Mouse (Mus musculus) cerebellum, adult 8-10 months (tissue): ENCODE measurements at regions not wholly inside any gene's neighbourhood (a gene's known extent, or its start where the extent isn't known, plus 50 kb on each side); places are given as distances from the start of the nearest gene placed in this dataset.
A peak's percentile ranks its signal among the peaks of the same experiment; 100 is the strongest.
"Not testable (repeated sequence)": the region's sequence is repeated elsewhere in the genome, so short reads cannot be mapped to it uniquely, and the experiment has no call there.

Experiments used
- DNase-seq: peaks from one replicate; pipeline ENCODE4 v3.0.0; 2022

DNA sequence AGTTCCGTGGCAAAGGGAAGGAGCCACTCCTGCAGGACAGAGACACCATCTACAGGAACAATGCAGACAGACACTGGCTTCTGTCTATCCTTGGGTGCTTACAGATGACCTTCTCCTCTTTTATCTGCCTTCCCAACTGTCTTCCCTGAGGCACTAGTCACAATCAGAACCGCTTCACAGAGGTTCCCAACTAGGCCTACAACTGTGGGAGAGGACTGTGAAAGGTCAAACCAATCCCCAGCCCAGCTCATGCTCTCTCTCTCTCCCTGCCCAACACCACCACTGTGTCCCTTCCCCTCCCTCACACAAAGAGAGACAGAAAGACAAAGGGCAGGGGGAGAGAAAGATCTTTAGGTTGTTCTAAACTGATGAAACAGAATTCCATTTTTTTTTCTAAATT is 61.3 kb downstream of the Tmem17 start:
- no peak for DNase-seq

DNA sequence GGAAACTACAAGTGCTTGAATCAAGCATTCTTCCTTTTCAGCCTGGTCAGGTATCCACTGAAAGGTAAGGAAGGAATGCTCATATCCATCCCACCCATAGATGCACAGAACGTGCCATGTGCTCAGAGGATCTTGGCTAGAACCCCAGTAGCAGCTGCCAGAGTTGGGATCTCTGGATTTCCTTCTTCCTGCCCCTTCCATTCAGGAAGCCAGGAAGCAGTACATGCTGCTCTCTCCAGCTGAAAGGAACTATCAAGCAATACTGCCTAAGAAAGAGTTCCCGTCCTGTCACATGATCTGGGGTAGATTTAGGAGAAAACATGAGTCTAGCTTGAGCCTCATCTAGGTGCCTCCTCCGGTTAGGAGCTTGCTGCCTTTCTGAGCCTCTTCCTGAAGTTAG is 61.9 kb downstream of the Tmem17 start:
- no peak for DNase-seq

DNA sequence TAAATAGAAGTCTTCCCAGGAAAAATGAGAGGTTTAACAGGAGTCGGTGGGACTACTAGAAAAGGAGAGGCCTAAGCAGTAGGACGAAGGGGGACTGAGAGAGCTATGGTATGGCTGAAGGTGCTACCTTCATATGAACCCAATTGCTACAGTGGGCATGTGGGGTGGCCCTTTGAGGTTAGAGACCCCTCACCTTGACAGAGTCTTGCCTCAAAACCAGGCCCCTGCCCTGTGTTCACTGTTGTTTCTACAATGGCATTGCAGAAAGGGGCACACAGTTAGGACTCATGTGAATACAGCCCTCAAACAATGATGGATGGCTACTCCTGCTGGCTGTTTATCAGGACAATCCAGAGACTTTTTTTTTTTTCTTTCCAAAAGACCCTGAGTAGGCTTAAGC is 62.6 kb downstream of the Tmem17 start:
- DNase-seq = no peak

DNA sequence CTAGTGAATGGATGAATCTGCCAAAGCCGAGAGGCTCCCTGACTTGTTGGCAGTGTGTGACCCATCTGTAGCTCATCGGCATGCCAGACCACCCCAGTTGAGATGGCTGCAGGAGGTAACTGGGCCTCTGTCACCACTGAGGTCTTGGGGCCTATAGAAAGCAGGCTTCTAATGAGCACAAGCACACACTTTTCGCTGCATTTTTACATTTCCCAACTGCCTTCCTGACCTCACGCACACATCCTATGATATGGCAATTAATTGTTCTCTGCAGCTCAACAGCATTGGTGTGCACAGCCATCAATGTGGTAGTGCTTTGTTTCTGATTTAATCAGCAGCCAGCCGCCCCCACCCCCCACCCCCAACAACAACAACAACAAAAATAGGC is 72.2 kb downstream of the Tmem17 start:
- DNase-seq = no peak

DNA sequence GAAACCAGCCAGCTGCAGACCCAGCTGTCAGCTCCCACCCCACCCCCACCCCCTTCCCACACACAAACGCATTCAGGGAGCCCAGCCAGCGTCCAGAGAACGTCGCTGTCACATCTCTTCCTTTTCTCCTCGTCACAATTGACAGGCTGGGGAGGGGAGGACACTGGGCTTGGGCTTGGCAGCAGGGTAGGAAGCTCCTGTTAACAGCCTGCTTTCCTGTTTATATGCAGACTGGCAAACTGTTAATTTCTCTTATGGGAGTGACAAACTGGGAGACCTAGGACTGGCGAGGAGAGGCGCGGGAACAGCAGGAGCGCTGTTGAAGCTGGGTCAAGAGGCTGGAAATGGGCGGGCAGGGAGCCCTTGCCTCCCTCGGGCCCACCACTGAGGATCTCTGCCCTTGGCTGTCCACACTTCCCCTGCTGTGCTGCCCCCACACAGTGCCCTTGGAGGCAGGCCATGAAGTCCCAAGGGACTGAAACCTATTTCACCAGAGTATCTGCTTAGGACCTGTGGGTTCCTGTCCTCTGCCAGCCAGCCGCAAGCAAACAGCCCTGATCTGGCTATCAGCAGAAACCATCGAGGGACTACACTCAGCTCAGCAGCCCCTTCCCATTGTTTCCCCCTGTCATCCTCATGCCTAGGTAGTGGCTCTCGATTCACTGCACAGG is 72.7 kb downstream of the Tmem17 start:
- DNase-seq = no peak

DNA sequence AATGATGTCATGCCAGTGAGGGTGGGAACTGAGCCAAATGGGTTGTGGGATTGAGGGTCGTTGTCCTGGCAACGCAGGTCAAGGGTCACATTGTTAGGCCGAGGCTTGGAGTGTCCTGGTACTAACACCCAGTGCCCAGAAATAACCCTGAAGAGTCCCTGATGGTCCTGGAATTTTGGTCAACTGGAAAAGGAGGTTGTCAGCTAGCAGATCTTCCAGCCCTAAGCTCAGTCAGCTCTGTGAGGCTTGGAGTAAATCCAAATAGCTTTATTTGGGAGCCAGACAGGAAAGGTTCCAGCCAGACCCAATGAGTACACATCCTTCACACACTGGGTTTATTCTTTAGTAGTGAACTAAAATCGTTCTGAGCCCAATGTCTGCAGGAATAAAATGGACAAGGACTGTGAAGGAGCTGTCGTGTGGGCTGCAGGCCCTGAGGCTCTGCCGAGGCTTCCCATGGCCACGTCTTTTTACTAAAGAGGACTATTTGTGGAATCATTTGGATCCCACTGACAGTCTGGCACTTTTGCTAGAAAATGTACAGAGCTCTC is 75.9 kb downstream of the Tmem17 start:
- DNase-seq = no peak

DNA sequence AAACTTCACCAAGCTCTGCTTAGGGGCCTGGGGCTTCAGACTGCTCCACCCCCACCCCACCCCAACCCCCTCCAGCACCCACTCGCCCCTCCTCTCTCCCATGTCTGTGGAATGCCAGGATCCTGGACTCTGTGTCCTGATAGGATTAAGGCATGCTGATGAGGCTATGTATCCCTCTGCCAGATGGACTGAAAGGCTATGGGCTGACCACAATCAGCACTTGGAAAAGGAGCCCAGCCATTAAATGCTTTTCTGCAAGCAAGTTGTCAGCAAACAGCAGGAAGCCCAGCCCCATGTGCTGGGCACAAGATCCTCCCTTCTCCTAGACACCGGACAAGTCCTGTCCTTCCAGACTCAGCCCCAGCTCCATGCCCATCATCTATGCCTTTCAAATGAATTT is 76.7 kb downstream of the Tmem17 start:
- no peak for DNase-seq

- no peak for DNase-seq
These were observed 78.0 kb downstream of the Tmem17 start for GRCm38 (mm10) chr11:22589901-22590300.

- DNase-seq = not testable (repeated sequence)
These were observed 79.2 kb downstream of the Tmem17 start for GRCm38 (mm10) chr11:22591050-22591449.

GRCm38 (mm10) chr11:22592706-22593105 is 80.8 kb downstream of the Tmem17 start:
- no peak for DNase-seq

DNA sequence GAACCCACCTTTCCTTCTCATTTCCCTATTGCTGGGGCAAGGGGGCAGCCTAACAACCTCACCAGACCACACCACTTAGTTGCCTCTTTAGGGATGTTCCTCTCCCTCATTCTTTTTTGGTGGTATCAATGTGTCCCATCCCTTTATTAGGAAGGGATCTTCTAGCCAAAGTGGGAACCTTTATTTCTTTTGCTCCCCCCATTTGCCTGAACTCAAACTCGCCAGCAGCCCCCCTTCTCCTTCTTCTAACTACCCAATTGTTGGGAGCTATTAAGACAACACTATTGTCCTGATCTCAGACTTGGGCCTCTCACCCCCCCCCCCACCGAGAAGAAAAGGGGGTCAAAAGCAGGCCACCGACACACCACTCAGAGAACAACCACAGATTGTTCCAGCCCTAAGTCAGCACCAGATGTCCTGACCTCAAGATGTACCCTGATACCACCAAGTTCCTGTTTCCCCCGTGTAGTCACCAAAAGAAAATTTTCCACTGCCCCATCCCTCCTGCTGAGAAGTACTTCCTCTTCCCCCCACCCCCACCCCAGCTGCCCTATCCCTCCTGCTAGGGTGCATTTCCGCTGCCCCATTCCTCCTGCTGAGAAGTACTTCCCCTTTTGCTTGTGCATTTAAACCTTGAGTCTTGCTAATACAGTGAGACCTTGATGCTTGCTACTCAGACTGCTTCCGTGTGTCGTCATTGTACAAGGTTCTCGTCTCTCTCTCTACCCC is 84.4 kb downstream of the Tmem17 start:
- DNase-seq = no peak

- DNase-seq = no peak
These were observed 84.9 kb downstream of the Tmem17 start for GRCm38 (mm10) chr11:22596805-22597149.

DNA sequence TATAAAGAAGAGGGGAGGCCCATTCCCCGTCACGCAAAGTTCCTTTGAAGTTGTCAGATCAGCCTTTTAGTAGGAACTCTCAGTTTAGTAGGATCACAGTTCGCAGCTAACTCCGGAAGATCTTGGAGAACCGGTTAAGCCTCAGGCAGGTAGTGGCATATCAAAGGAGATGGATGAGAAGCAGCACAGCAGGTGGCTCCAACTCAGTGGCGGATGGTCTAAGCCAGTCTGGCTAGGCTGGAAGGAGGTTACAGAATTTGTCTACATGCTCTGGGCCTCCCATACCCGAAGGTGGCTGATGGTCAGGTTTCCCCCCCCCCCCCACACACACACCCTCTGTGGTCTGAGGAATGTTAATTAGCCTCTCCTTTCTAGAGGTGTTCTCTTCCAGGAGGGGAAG is 88.5 kb downstream of the Tmem17 start:
- DNase-seq = no peak

DNA sequence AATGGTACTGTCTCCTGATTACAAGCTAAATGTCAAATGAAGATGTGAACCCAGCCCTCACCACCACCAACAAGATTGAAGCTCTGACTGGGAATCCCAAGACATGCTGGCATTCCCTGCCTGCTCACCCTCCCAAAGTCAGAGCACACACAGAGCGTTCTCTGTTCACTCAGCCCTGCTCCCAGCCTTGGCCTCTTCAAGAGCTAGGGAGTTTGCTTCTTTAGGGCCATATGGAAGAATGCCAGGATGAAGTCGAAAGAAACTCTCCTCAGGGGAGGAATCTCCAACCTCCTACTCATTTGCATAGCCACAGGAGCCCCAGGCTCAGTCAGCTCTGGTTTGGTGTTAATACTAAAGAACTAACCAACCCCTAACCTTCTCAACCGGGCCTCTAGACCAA is 90.1 kb downstream of the Tmem17 start:
- no peak for DNase-seq

GRCm38 (mm10) chr11:22602610-22603009 is 90.7 kb downstream of the Tmem17 start:
- no peak for DNase-seq

DNA sequence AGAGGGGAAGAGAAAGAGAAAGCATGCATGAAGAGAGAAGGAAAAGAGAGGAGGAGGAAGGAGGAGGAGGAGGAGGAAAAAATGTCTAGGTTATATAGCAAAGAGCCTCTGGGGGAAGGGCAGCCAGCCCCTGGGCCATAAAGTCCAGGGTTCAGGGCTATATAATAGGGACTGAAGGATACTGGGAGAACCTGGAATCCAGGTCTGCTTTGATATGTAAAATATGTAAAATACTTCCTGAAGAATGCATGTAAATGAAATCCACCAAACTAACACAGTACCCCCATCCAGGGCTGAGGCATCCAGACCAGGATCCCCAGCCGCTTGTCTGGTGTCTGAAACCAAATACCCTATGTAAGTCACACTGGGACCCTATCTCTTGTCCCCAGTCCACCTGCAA is 91.5 kb downstream of the Tmem17 start:
- no peak for DNase-seq

GRCm38 (mm10) chr11:22606380-22606779 is 94.5 kb downstream of the Tmem17 start:
- no peak for DNase-seq

- DNase-seq = no peak
These were observed 95.8 kb downstream of the Tmem17 start for GRCm38 (mm10) chr11:22607645-22608044.

- no peak for DNase-seq
These were observed 97.1 kb downstream of the Tmem17 start for GRCm38 (mm10) chr11:22608945-22609344.

- no peak for DNase-seq
These were observed 98.7 kb downstream of the Tmem17 start for GRCm38 (mm10) chr11:22610433-22611101.

DNA sequence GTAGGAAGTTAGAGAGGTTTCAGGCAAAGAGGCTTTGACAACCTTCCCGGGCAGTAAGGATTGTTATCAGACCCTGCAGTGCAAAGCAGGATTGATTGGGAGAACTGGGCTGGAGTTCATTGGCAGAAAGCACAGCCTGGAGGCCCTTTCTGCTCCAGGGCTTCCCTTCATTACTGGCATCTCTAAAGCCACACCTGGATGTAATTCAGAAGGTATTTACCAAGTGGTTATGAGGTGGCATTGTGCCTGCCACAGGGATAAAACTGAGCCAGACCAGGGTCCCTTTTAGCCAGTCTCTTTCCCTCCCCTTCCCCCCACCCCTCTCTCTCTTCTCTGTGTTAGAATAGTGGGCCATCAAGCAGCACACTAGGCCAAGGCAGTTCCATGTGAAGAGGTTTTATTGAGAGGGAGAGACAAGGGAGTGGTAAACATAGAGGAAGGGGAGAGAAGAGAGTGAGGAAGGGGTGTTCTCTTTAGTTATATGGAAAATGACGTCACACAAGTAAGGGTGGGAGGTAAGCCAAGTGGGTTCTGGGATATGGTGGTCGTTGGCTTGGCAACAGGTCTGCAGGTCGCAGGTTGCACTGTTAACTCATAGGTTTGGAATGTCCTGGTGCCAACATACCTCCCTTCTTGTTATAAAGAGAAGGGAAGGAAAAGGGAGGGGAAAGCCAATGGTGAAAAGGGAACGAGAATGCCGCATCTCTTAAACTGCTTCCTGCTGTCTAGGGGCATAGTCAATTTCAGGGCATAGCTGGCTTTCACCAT is 99.4 kb downstream of the Tmem17 start:
- DNase-seq = no peak

- DNase-seq = no peak
These were observed 101.6 kb downstream of the Tmem17 start for GRCm38 (mm10) chr11:22613500-22613899.

DNA sequence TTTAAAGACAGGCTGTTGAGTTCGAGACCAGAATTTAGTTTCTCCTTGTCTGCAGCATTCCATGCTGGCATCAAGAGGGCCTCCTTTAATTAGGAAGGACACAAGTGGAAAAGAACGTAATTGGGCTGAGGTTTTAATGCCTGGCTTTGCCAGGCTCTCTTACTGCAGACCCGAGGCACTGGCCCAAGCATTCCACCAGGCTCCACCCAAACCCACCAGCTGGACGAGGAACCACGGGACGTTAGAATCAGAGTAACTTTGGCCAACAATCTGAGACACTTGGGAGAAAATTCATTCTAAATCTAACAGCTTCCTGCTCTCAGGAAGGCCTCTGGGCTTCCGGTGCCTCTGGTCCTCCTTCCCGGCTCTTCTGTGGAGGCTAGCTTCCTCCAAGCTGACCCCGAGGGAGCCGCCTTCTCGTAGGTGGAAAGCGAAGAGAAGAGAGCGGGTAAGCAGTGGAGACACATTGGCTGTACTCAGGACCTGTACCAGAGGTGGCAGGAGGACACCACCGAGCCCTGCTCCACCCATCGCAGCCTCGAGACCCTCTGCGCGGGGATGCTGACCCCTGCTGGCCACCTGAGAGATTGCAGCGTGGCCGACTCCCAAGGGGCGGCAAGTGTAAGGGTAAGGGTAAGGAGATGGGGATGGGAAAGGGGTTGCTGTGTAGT is 105.5 kb downstream of the Tmem17 start:
- peak; percentile 81 for DNase-seq
